Mouse (Mus musculus): ENCODE data around the gene Zmym5. TPM values are rescaled to one million over a fixed set of nuclear protein-coding genes. Genes with fewer than 3 reads are reported as not detected.
"Not testable (repeated sequence)": the region's sequence is repeated elsewhere in the genome, so short reads cannot be mapped to it uniquely, and the experiment has no call there.

Zmym5 gene
- polyA plus RNA-seq, 1 experiment from 2014 or later, result 26.0 TPM

GRCm38 (mm10) chr14:56830491-56831045 is 19.1 kb upstream of the Zmym5 start:
- H3K27me3 ChIP-seq (ENCODE audit: control insufficient read depth, insufficient read depth, low read length), result no peaks in the 10 kb centered on the region
- no peaks in the 10 kb centered on the region for H3K9me3 ChIP-seq (ENCODE audit: control insufficient read depth, low read length)
- H3K9ac ChIP-seq, result no peak overlapping the region
- no peaks in the 10 kb centered on the region for H3K36me3 ChIP-seq (replicated peaks; ENCODE audit: control insufficient read depth, insufficient read depth)
- no peak overlapping the region for H3K4me3 ChIP-seq (replicated peaks; ENCODE audit: low read length)
- no peak overlapping the region for H3K4me2 ChIP-seq (replicated peaks)
- H3K4me1 ChIP-seq (replicated peaks; ENCODE audit: control insufficient read depth, insufficient read depth, low read length), result no peaks in the 10 kb centered on the region
- ATAC-seq (ENCODE audit: low FRiP score) (no peak), DNase-seq (ENCODE audit: low spot score) (no peak)
- no peak overlapping the region for H3K27ac ChIP-seq

- DNase-seq (ENCODE audit: low spot score), result no peak
- H3K9ac ChIP-seq, result no peak overlapping the region
- peaks cover 11% of the 10 kb centered on the region; the same call in 1 of the 2 replicates for H3K9me3 ChIP-seq (ENCODE audit: control insufficient read depth, low read length)
- no peaks in the 10 kb centered on the region for H3K27me3 ChIP-seq (ENCODE audit: control insufficient read depth, insufficient read depth, low read length)
- H3K36me3 ChIP-seq (replicated peaks; ENCODE audit: control insufficient read depth, insufficient read depth), result no peaks in the 10 kb centered on the region
- no peaks in the 10 kb centered on the region for H3K4me1 ChIP-seq (replicated peaks; ENCODE audit: control insufficient read depth, insufficient read depth, low read length)
- H3K27ac ChIP-seq, result no peak overlapping the region
- H3K4me2 ChIP-seq (replicated peaks), result no peak overlapping the region
- no peak overlapping the region for H3K4me3 ChIP-seq (replicated peaks; ENCODE audit: low read length)
- ATAC-seq (ENCODE audit: low FRiP score), result no peak
Measured at GRCm38 (mm10) chr14:56824562-56824961, 13.0 kb upstream of the Zmym5 start.

DNA sequence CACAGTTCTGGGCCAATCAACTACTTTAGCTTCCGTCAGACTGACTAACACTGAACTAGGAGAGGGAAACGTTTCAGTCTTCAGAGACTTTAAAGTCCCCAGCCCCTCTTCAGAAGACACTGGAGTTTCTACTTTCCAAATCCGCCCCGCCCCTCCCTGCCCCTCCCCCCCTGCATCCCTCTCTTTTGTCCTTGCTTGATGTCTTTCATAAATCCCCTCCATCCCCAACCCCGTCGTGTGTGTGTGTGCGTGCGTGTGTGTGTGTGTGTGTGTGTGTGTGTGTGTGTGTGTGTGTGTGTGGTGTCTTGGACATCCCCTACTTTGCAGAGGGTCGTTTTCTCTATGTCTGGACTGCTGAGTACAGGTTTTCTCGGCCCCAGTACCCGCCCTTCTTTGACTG is 6.1 kb upstream of the Zmym5 start:
- DNase-seq (ENCODE audit: low spot score) (no peak), ATAC-seq (ENCODE audit: low FRiP score) (no peak)
- no peak overlapping the region for H3K4me3 ChIP-seq (replicated peaks; ENCODE audit: low read length)
- peaks cover 8% of the 10 kb centered on the region for H3K4me1 ChIP-seq (replicated peaks; ENCODE audit: control insufficient read depth, insufficient read depth, low read length)
- WGBS, result 11% methylated on average over 10 of the region's 11 CpGs
- H3K9ac ChIP-seq, result no peak overlapping the region
- H3K9me3 ChIP-seq (ENCODE audit: control insufficient read depth, low read length), result peaks cover 11% of the 10 kb centered on the region; the same call in 1 of the 2 replicates
- peak overlapping the region; percentile 15; the same call in 1 of the 2 replicates for H3K4me2 ChIP-seq (replicated peaks)
- no peaks in the 10 kb centered on the region for H3K36me3 ChIP-seq (replicated peaks; ENCODE audit: control insufficient read depth, insufficient read depth)
- no peak overlapping the region for H3K27ac ChIP-seq
- H3K27me3 ChIP-seq (ENCODE audit: control insufficient read depth, insufficient read depth, low read length), result no peaks in the 10 kb centered on the region

DNA sequence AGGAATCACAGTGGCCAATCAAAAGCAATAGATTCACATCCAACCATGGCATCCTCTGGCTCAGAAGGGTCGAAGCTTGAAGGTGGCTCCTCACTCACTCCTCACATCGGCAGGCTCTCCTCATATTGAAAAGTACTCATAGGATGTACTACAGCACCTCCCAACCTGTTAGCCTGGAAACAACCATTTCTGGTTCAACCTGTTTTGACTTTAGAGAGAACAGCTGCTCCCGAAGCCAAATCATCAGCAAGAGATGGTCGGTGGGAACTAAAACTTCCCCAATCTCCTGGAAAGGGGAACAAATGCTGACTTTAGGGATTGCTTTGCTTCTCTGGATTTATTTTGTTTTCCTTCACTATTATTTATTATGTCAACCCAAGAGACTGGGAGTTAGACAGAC is 5.6 kb upstream of the Zmym5 start:
- no peak for DNase-seq (ENCODE audit: low spot score)
- ATAC-seq (ENCODE audit: low FRiP score), result no peak
- H3K4me1 ChIP-seq (replicated peaks; ENCODE audit: control insufficient read depth, insufficient read depth, low read length), result peaks cover 8% of the 10 kb centered on the region
- no peaks in the 10 kb centered on the region for H3K27me3 ChIP-seq (ENCODE audit: control insufficient read depth, insufficient read depth, low read length)
- H3K27ac ChIP-seq, result no peak overlapping the region
- H3K4me3 ChIP-seq (replicated peaks; ENCODE audit: low read length), result no peak overlapping the region
- H3K4me2 ChIP-seq (replicated peaks), result no peak overlapping the region
- H3K9me3 ChIP-seq (ENCODE audit: control insufficient read depth, low read length), result peaks cover 9% of the 10 kb centered on the region; the same call in 1 of the 2 replicates
- H3K36me3 ChIP-seq (replicated peaks; ENCODE audit: control insufficient read depth, insufficient read depth), result no peaks in the 10 kb centered on the region
- WGBS, result 82% methylated on average over 4 of the region's 4 CpGs
- H3K9ac ChIP-seq, result no peak overlapping the region

- H3K27me3 ChIP-seq (ENCODE audit: control insufficient read depth, insufficient read depth, low read length), result no peaks in the 10 kb centered on the region
- no peak overlapping the region for H3K27ac ChIP-seq
- H3K36me3 ChIP-seq (replicated peaks; ENCODE audit: control insufficient read depth, insufficient read depth), result no peaks in the 10 kb centered on the region
- no peak overlapping the region for H3K4me2 ChIP-seq (replicated peaks)
- no peak overlapping the region for H3K4me3 ChIP-seq (replicated peaks; ENCODE audit: low read length)
- H3K4me1 ChIP-seq (replicated peaks; ENCODE audit: control insufficient read depth, insufficient read depth, low read length), result peaks cover 8% of the 10 kb centered on the region
- peaks cover 9% of the 10 kb centered on the region; the same call in 1 of the 2 replicates for H3K9me3 ChIP-seq (ENCODE audit: control insufficient read depth, low read length)
- no peak for ATAC-seq (ENCODE audit: low FRiP score)
- no peak overlapping the region for H3K9ac ChIP-seq
- no peak for DNase-seq (ENCODE audit: low spot score)
- WGBS, result 95% methylated on average over 4 of the region's 4 CpGs
Measured at GRCm38 (mm10) chr14:56816541-56816940, 5.0 kb upstream of the Zmym5 start.

DNA sequence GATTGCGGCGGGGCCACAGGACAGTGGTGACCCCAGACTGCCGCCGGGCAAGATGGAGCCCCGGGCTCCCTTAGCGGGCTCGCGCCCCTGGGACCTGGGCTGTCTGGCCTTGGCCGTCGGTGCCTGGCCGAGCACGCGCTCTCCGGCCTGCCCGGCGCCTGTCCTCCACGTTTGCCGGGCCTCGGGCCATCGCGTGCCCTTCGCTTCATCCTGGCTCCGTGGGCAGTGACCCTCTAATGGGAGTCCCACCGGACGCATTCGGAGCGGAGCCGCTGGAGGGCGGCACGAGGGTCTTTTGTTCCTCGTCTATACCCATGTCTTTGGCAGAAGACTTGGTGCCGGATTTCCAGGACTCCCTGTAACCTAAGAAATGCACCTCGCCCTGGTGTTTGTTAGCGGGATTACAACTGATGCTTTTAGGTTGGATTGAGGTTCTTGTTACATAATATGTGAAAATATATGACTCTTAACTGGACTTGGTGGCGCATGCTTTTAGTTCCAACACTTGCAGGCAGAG is 1.1 kb upstream of the Zmym5 start:
- ATAC-seq (ENCODE audit: low FRiP score) (peak; percentile 39), DNase-seq (ENCODE audit: low spot score) (peak; percentile 82)
- Histone ChIP-seq H3K9me3 (ENCODE audit: control insufficient read depth, low read length) (no peaks in the 10 kb centered on the region), H3K4me2 (replicated peaks) (peak overlapping the region; percentile 57), H3K27ac (peak overlapping the region; percentile 94), H3K27me3 (ENCODE audit: control insufficient read depth, insufficient read depth, low read length) (no peaks in the 10 kb centered on the region), H3K36me3 (replicated peaks; ENCODE audit: control insufficient read depth, insufficient read depth) (no peaks in the 10 kb centered on the region; the same call in 1 of the 2 replicates), H3K9ac (peak overlapping the region; percentile 80), H3K4me1 (replicated peaks; ENCODE audit: control insufficient read depth, insufficient read depth, low read length) (peaks cover 19% of the 10 kb centered on the region), H3K4me3 (replicated peaks; ENCODE audit: low read length) (peak overlapping the region; percentile 52)
- WGBS, result under 1% methylated on average over 35 of the region's 35 CpGs

DNA sequence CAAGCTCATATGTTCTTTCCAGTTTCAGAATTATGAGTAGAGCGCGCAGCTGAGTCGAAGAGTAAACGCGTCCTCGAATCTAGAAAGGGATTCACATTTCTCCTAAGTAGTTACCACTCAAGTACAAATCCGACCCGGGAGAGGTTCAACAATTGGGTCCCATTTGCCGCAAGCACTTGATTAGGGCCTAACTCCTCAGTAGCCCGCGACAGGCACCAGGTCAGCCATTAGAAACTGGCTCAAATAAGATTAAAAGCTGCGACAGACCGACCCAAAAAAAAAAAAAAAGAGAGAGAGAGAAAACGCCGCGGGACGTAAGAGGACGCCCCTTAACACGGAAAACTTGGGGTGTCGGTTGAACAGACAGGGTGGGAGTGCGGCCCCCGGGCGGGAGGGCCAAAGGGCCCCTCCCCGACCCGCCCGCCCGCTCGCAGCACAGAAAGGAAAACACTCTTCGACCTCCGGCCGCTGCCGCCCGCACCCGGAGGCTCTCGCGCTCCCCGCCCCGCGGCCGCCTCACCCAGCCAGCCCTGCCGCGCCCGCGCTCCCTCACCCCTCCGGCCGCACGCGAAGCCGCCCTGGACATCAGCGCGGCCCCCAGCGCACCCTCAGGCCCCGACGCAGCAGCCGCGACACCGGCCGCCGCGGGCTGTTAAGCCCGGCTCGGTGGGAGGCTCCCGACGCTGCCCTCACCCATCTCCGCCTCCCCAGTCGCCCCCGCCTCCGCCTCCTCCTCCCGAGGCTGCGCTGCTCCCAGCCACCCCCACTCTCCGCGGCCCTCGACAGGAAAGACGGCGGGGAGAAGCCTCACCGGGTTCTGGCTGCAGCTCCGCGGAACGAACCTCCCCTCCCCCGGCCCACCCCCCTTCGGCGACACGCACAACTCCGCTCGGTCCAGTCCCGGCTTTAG is 480 bp downstream of the Zmym5 start:
- 1% methylated on average over 43 of the region's 86 CpGs for WGBS
- DNase-seq (ENCODE audit: low spot score); H3K9me3 ChIP-seq (ENCODE audit: control insufficient read depth, low read length); ATAC-seq (ENCODE audit: low FRiP score); H3K27me3 ChIP-seq (ENCODE audit: control insufficient read depth, insufficient read depth, low read length); H3K36me3 ChIP-seq (replicated peaks; ENCODE audit: control insufficient read depth, insufficient read depth): not testable (repeated sequence)
- Histone ChIP-seq H3K4me2 (replicated peaks) (peak overlapping the region; percentile 50), H3K4me3 (replicated peaks; ENCODE audit: low read length) (peak overlapping the region; percentile 72), H3K9ac (peak overlapping the region; percentile 71), H3K27ac (peak overlapping the region; percentile 86), H3K4me1 (replicated peaks; ENCODE audit: control insufficient read depth, insufficient read depth, low read length) (peaks cover 19% of the 10 kb centered on the region)

DNA sequence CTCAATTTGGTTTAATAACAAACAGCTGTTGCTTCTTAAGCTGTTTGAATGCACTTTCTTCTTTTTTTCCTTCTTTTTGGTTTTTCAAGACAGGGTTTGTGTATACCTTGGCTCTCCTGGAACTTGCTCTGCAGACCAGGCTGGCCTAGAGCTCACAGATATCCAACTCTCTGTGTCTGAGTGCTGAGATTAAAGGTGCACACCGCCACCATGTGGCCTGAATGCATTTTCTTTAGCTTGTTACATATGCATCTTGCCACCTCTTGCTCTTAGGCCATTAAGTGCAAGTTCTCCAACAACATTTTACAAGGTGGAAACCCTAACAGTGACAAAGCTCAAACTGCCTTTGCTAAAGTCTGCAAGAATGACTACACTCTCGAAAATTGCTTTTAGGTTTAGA is 18.3 kb downstream of the Zmym5 start:
- Histone ChIP-seq H3K4me1 (replicated peaks; ENCODE audit: control insufficient read depth, insufficient read depth, low read length) (no peaks in the 10 kb centered on the region), H3K27me3 (ENCODE audit: control insufficient read depth, insufficient read depth, low read length) (no peaks in the 10 kb centered on the region), H3K36me3 (replicated peaks; ENCODE audit: control insufficient read depth, insufficient read depth) (peaks cover 69% of the 10 kb centered on the region), H3K4me2 (replicated peaks) (no peak overlapping the region), H3K27ac (no peak overlapping the region), H3K9ac (no peak overlapping the region), H3K9me3 (ENCODE audit: control insufficient read depth, low read length) (no peaks in the 10 kb centered on the region), H3K4me3 (replicated peaks; ENCODE audit: low read length) (no peak overlapping the region)
- DNase-seq (ENCODE audit: low spot score) (peak; percentile 60), ATAC-seq (ENCODE audit: low FRiP score) (no peak)
- WGBS, result 49% methylated on average over 2 of the region's 2 CpGs

DNA sequence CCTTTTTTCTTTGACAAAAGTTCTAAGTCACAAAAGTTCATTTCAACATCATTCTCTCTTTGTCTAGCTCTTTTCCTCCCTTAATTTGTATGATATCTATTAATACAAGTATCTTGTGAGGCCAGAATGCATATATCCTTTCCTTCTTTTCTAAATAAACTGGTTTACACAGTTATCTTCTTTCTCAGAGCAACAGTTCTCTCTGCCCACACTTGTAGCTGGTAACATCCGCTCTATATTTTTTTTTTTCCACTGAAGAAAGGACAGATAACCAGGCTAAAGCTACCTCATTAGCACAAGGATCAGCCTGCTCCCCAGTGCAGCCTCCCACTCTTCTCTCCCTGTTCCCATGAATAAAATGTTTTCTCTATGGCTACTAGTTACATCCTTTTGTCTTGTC is 26.9 kb downstream of the Zmym5 start:
- no peaks in the 10 kb centered on the region for H3K9me3 ChIP-seq (ENCODE audit: control insufficient read depth, low read length)
- H3K27me3 ChIP-seq (ENCODE audit: control insufficient read depth, insufficient read depth, low read length), result no peaks in the 10 kb centered on the region
- no peak overlapping the region for H3K4me2 ChIP-seq (replicated peaks)
- H3K4me3 ChIP-seq (replicated peaks; ENCODE audit: low read length), result no peak overlapping the region
- no peak for DNase-seq (ENCODE audit: low spot score)
- no peak for ATAC-seq (ENCODE audit: low FRiP score)
- no peaks in the 10 kb centered on the region for H3K4me1 ChIP-seq (replicated peaks; ENCODE audit: control insufficient read depth, insufficient read depth, low read length)
- H3K9ac ChIP-seq, result no peak overlapping the region
- no peaks in the 10 kb centered on the region for H3K36me3 ChIP-seq (replicated peaks; ENCODE audit: control insufficient read depth, insufficient read depth)
- no peak overlapping the region for H3K27ac ChIP-seq
- 85% methylated on average over 1 of the region's 1 CpGs for WGBS

Data from hindbrain, embryonic 14.5 days (tissue).